Mouse (Mus musculus): Measurements from ENCODE around the gene Olfr295. TPM values are rescaled to one million over a fixed set of nuclear protein-coding genes. Genes with fewer than 3 reads are reported as not detected.

Olfr295 gene
- total RNA-seq (2021), result not detected
- long read RNA-seq, experiment 1, result 0 reads
- long read RNA-seq, experiment 2, result 0 reads

- no peak for DNase-seq (ENCODE audit: low spot score in 2 of 2)
Observed at GRCm38 (mm10) chr7:86583562-86583961, at the start of gene Olfr295. Gene Olfr295 (plus strand): TSS chr7:86583862.

- DNase-seq (ENCODE audit: low spot score in 2 of 2), result no peak
Observed at GRCm38 (mm10) chr7:86616543-86616942, 32.9 kb downstream of the Olfr295 start, which contains the start of gene Olfr294. Gene Olfr294 (minus strand): TSS chr7:86616643.

Other genes with a start within 250 kb of the Olfr295 start
- gene Olfr307, start 246.3 kb upstream of the Olfr295 start, total RNA-seq (2021), result not detected
- gene Olfr305, start 216.9 kb upstream of the Olfr295 start, total RNA-seq (2021), result not detected
- not detected for gene Olfr304, start 197.2 kb upstream of the Olfr295 start, total RNA-seq (2021)
- gene Olfr303, start 186.1 kb upstream of the Olfr295 start, total RNA-seq (2021), result not detected
- gene Olfr301, start 180.0 kb upstream of the Olfr295 start, total RNA-seq (2021), result not detected
- gene Olfr299, start 123.9 kb upstream of the Olfr295 start, total RNA-seq (2021), result not detected
- not detected for gene Olfr298, start 91.4 kb upstream of the Olfr295 start, total RNA-seq (2021)
- not detected for gene Olfr297, start 63.9 kb upstream of the Olfr295 start, total RNA-seq (2021)
- not detected for gene Olfr294, start 32.8 kb downstream of the Olfr295 start, total RNA-seq (2021)
- gene Olfr293, start 65.2 kb downstream of the Olfr295 start, total RNA-seq (2021), result not detected
- not detected for gene Olfr292, start 104.5 kb downstream of the Olfr295 start, total RNA-seq (2021)
- gene Folh1, start 192.1 kb downstream of the Olfr295 start, total RNA-seq (2021), result not detected
- not detected for gene Vmn2r77, start 211.2 kb downstream of the Olfr295 start, total RNA-seq (2021)

Data from gastrocnemius, postnatal 4 days (tissue).